Comparison of ENCODE assay signal across 24 mouse cellular contexts in genomic region chr14:62574906-62575305, GRCm38 (mm10). TPM values are rescaled to one million over a fixed set of nuclear protein-coding genes. Genes with fewer than 3 reads are reported as not detected.
"Had no signal": no experiment of that assay in that cellular context is flagged by ENCODE, and none has a peak within 500 bp of the region (broad histone marks: within the 10 kb centered on the region; RNA-seq: fewer than 3 reads in every experiment).

No protein-coding gene starts in this region.

- DNase-seq: liver, postnatal 0 days; lung, adult 2 months; lung, postnatal 14 days; lung, postnatal 36 days; right cerebral cortex, postnatal 14 days; thymus, adult 2 months; thymus, postnatal 25 days; thymus, postnatal 4 days had no signal

- H3K36me3 ChIP-seq: lung, embryonic 15.5 days; midbrain, embryonic 15.5 days; neural tube, embryonic 12.5 days; stomach, embryonic 15.5 days had no signal

- H3K27me3 ChIP-seq: lung, embryonic 15.5 days; midbrain, embryonic 13.5 days; midbrain, embryonic 15.5 days; neural tube, embryonic 12.5 days; stomach, embryonic 15.5 days had no signal

- H3K27ac ChIP-seq: lung, embryonic 15.5 days; macrophage; midbrain, embryonic 13.5 days; midbrain, embryonic 15.5 days; neural tube, embryonic 12.5 days; stomach, embryonic 15.5 days; stomach, postnatal 0 days had no signal

- H3K9ac ChIP-seq: liver, postnatal 0 days; lung, embryonic 15.5 days; midbrain, embryonic 13.5 days; midbrain, embryonic 15.5 days; neural tube, embryonic 12.5 days; stomach, embryonic 15.5 days had no signal

- ATAC-seq: liver, postnatal 0 days; lung, postnatal 0 days; midbrain, embryonic 13.5 days; midbrain, embryonic 15.5 days had no signal

- H3K4me1 ChIP-seq: megakaryocyte, embryonic 14.5 days; neural tube, embryonic 12.5 days had no signal

- H3K4me2 ChIP-seq: lung, embryonic 15.5 days; midbrain, embryonic 11.5 days; midbrain, embryonic 13.5 days; midbrain, embryonic 15.5 days; neural tube, embryonic 12.5 days; stomach, embryonic 15.5 days had no signal

- H3K9me3 ChIP-seq: lung, embryonic 15.5 days; megakaryocyte, embryonic 14.5 days; midbrain, embryonic 13.5 days; midbrain, embryonic 15.5 days; neural tube, embryonic 12.5 days; stomach, embryonic 15.5 days had no signal

- H3K4me3 ChIP-seq: lung, embryonic 15.5 days; megakaryocyte, embryonic 14.5 days; midbrain, embryonic 13.5 days; midbrain, embryonic 15.5 days; neural tube, embryonic 12.5 days; stomach, embryonic 15.5 days had no signal

RNA-seq across cellular contexts. Expression of gene Gm4131, which starts 8.2 kb away (rescaled TPM):
- total RNA-seq: megakaryocyte progenitor cell, adult 5-6 weeks; midbrain, postnatal 0 days; monocyte, adult 5-6 weeks; neutrophil, adult 5-6 weeks had no signal
- polyA plus RNA-seq: liver, postnatal 0 days; lung, adult 2 months; lung, embryonic 15.5 days; lung, postnatal 0 days; macrophage; midbrain, embryonic 11.5 days; midbrain, embryonic 13.5 days; neural tube, embryonic 12.5 days; spleen, adult 2 months; stomach, embryonic 15.5 days; stomach, postnatal 0 days; thymus, adult 2 months; urinary bladder, adult 2 months had no signal

RNA-seq across cellular contexts. Expression of gene Fam124a, which starts 19.4 kb away (rescaled TPM):
- total RNA-seq: megakaryocyte progenitor cell, adult 5-6 weeks; monocyte, adult 5-6 weeks; neutrophil, adult 5-6 weeks had no signal
